Mouse (Mus musculus): Measurements from ENCODE around the gene Vsig4. TPM values are rescaled to one million over a fixed set of nuclear protein-coding genes. Genes with fewer than 3 reads are reported as not detected.

Vsig4 gene
- polyA plus RNA-seq, 1 experiment from 2014 or later: 0.36 TPM

MicroRNAs within 50 kb of the gene (microRNA counts, 519-probe panel; counts per million panel counts)
- 3,952 counts per million, percentile 74 among the panel's probes with 10 or more counts for microRNA mmu-miR-223

Small RNAs within 50 kb of the gene (microRNA-seq; reads per million reads assigned to microRNA genes)
- gene Mir223: 381 reads per million, percentile 71 among the genes with 10 or more reads in this experiment

Other genes starting within 250 kb of the Vsig4 start
- gene Msn, start 197.4 kb downstream of the Vsig4 start, polyA plus RNA-seq (2015; fragmentation: Nextera tagmentation; extraction: Ambion mirVana): 180 and 183 TPM in 2 replicates
- 13.1 and 14.3 TPM in 2 replicates for gene Heph, start 161.9 kb upstream of the Vsig4 start, polyA plus RNA-seq (2015; fragmentation: Nextera tagmentation; extraction: Ambion mirVana)
- 0.13 TPM in 1 of 2 replicates, not detected in the other for gene Hsf3, start 162.9 kb upstream of the Vsig4 start, polyA plus RNA-seq (2015; fragmentation: Nextera tagmentation; extraction: Ambion mirVana)

Data from heart, embryonic 13.5 days (tissue).